Mouse (Mus musculus): ENCODE data around the gene Gabra5. TPM values are rescaled to one million over a fixed set of nuclear protein-coding genes. Genes with fewer than 3 reads are reported as not detected.

Gene Gabra5
- polyA plus RNA-seq, 1 experiment, result not detected

- Histone ChIP-seq H3K27ac (ENCODE audit: insufficient read depth, low read length) (no peak overlapping the region), H3K4me1 (ENCODE audit: control insufficient read depth, insufficient read depth, insufficient read length) (no peaks in the 10 kb centered on the region), H3K4me3 (ENCODE audit: extremely low read depth, insufficient read depth, insufficient read length) (no peak overlapping the region), H3K27me3 (ENCODE audit: control insufficient read depth, insufficient read depth, low read length) (no peaks in the 10 kb centered on the region), H3K36me3 (ENCODE audit: control insufficient read depth, insufficient read depth, low read length) (no peaks in the 10 kb centered on the region)
- DNase-seq (ENCODE audit: low read depth in 1 of 2, low spot score in 2 of 2), result no peak
- WGBS, result 77% methylated on average over 4 of the region's 4 CpGs
- TF ChIP-seq CTCF (IDR thresholded peaks at IDR 0.05; ENCODE audit: extremely low read depth, insufficient read depth, insufficient read length, insufficient replicate concordance), result no peak
- no peak for TF ChIP-seq POLR2A (IDR thresholded peaks at IDR 0.05; ENCODE audit: low read depth, low read length)
Observed at GRCm38 (mm10) chr7:57502809-57503208, 7.0 kb downstream of the Gabra5 start.

- no peaks in the 10 kb centered on the region for H3K4me1 ChIP-seq (ENCODE audit: control insufficient read depth, insufficient read depth, insufficient read length)
- TF ChIP-seq CTCF (IDR thresholded peaks at IDR 0.05; ENCODE audit: extremely low read depth, insufficient read depth, insufficient read length, insufficient replicate concordance), result no peak
- TF ChIP-seq POLR2A (IDR thresholded peaks at IDR 0.05; ENCODE audit: low read depth, low read length), result no peak
- no peak for DNase-seq (ENCODE audit: low read depth in 1 of 2, low spot score in 2 of 2)
- no peak overlapping the region for H3K27ac ChIP-seq (ENCODE audit: insufficient read depth, low read length)
- 70% methylated on average over 4 of the region's 4 CpGs for WGBS
- H3K36me3 ChIP-seq (ENCODE audit: control insufficient read depth, insufficient read depth, low read length), result no peaks in the 10 kb centered on the region
- H3K27me3 ChIP-seq (ENCODE audit: control insufficient read depth, insufficient read depth, low read length), result no peaks in the 10 kb centered on the region
- H3K4me3 ChIP-seq (ENCODE audit: extremely low read depth, insufficient read depth, insufficient read length), result no peak overlapping the region
Observed at GRCm38 (mm10) chr7:57491795-57492194, 18.1 kb downstream of the Gabra5 start.

- no peak for DNase-seq (ENCODE audit: low read depth in 1 of 2, low spot score in 2 of 2)
Observed at GRCm38 (mm10) chr7:57486907-57487306, 23.0 kb downstream of the Gabra5 start.

GRCm38 (mm10) chr7:57482896-57483295 is 27.0 kb downstream of the Gabra5 start:
- H3K36me3 ChIP-seq (ENCODE audit: control insufficient read depth, insufficient read depth, low read length), result no peaks in the 10 kb centered on the region
- no peaks in the 10 kb centered on the region for H3K27me3 ChIP-seq (ENCODE audit: control insufficient read depth, insufficient read depth, low read length)
- DNase-seq (ENCODE audit: low read depth in 1 of 2, low spot score in 2 of 2), result no peak
- no peaks in the 10 kb centered on the region for H3K4me1 ChIP-seq (ENCODE audit: control insufficient read depth, insufficient read depth, insufficient read length)
- no peak overlapping the region for H3K4me3 ChIP-seq (ENCODE audit: extremely low read depth, insufficient read depth, insufficient read length)
- no peak overlapping the region for H3K27ac ChIP-seq (ENCODE audit: insufficient read depth, low read length)
- TF ChIP-seq CTCF (IDR thresholded peaks at IDR 0.05; ENCODE audit: extremely low read depth, insufficient read depth, insufficient read length, insufficient replicate concordance) (no peak), POLR2A (IDR thresholded peaks at IDR 0.05; ENCODE audit: low read depth, low read length) (no peak)

More at GRCm38 (mm10) chr7:57486907-57487306, 23.0 kb downstream of the Gabra5 start:
- 80% methylated on average over 6 of the region's 6 CpGs for whole genome bisulfite sequencing
- no peaks in the 10 kb centered on the region for H3K4me1 ChIP-seq (ENCODE audit: control insufficient read depth, insufficient read depth, insufficient read length)
- no peak overlapping the region for H3K4me3 ChIP-seq (ENCODE audit: extremely low read depth, insufficient read depth, insufficient read length)
- TF ChIP-seq CTCF (IDR thresholded peaks at IDR 0.05; ENCODE audit: extremely low read depth, insufficient read depth, insufficient read length, insufficient replicate concordance), result no peak
- no peak for TF ChIP-seq POLR2A (IDR thresholded peaks at IDR 0.05; ENCODE audit: low read depth, low read length)
- no peaks in the 10 kb centered on the region for H3K27me3 ChIP-seq (ENCODE audit: control insufficient read depth, insufficient read depth, low read length)
- H3K27ac ChIP-seq (ENCODE audit: insufficient read depth, low read length), result no peak overlapping the region
- H3K36me3 ChIP-seq (ENCODE audit: control insufficient read depth, insufficient read depth, low read length), result no peaks in the 10 kb centered on the region

GRCm38 (mm10) chr7:57473811-57474525 is 35.9 kb downstream of the Gabra5 start:
- H3K27ac ChIP-seq (ENCODE audit: insufficient read depth, low read length), result no peak overlapping the region
- DNase-seq (ENCODE audit: low read depth in 1 of 2, low spot score in 2 of 2), result no peak
- 79% methylated on average over 4 of the region's 4 CpGs for WGBS
- no peaks in the 10 kb centered on the region for H3K27me3 ChIP-seq (ENCODE audit: control insufficient read depth, insufficient read depth, low read length)
- H3K4me1 ChIP-seq (ENCODE audit: control insufficient read depth, insufficient read depth, insufficient read length), result no peaks in the 10 kb centered on the region
- TF ChIP-seq CTCF (IDR thresholded peaks at IDR 0.05; ENCODE audit: extremely low read depth, insufficient read depth, insufficient read length, insufficient replicate concordance) (no peak), POLR2A (IDR thresholded peaks at IDR 0.05; ENCODE audit: low read depth, low read length) (no peak)
- H3K4me3 ChIP-seq (ENCODE audit: extremely low read depth, insufficient read depth, insufficient read length), result no peak overlapping the region
- no peaks in the 10 kb centered on the region for H3K36me3 ChIP-seq (ENCODE audit: control insufficient read depth, insufficient read depth, low read length)

- no peaks in the 10 kb centered on the region for H3K4me1 ChIP-seq (ENCODE audit: control insufficient read depth, insufficient read depth, insufficient read length)
- TF ChIP-seq CTCF (IDR thresholded peaks at IDR 0.05; ENCODE audit: extremely low read depth, insufficient read depth, insufficient read length, insufficient replicate concordance) (no peak), POLR2A (IDR thresholded peaks at IDR 0.05; ENCODE audit: low read depth, low read length) (no peak)
- DNase-seq (ENCODE audit: low read depth in 1 of 2, low spot score in 2 of 2), result no peak
- no peak overlapping the region for H3K4me3 ChIP-seq (ENCODE audit: extremely low read depth, insufficient read depth, insufficient read length)
- 95% methylated on average over 1 of the region's 1 CpGs for WGBS
- no peaks in the 10 kb centered on the region for H3K27me3 ChIP-seq (ENCODE audit: control insufficient read depth, insufficient read depth, low read length)
- no peak overlapping the region for H3K27ac ChIP-seq (ENCODE audit: insufficient read depth, low read length)
- H3K36me3 ChIP-seq (ENCODE audit: control insufficient read depth, insufficient read depth, low read length), result no peaks in the 10 kb centered on the region
Observed at GRCm38 (mm10) chr7:57471316-57471715, 38.5 kb downstream of the Gabra5 start.

- no peaks in the 10 kb centered on the region for H3K27me3 ChIP-seq (ENCODE audit: control insufficient read depth, insufficient read depth, low read length)
- WGBS, result 70% methylated on average over 5 of the region's 5 CpGs
- no peak for TF ChIP-seq CTCF (IDR thresholded peaks at IDR 0.05; ENCODE audit: extremely low read depth, insufficient read depth, insufficient read length, insufficient replicate concordance)
- no peak for TF ChIP-seq POLR2A (IDR thresholded peaks at IDR 0.05; ENCODE audit: low read depth, low read length)
- no peak overlapping the region for H3K27ac ChIP-seq (ENCODE audit: insufficient read depth, low read length)
- H3K36me3 ChIP-seq (ENCODE audit: control insufficient read depth, insufficient read depth, low read length), result no peaks in the 10 kb centered on the region
- no peaks in the 10 kb centered on the region for H3K4me1 ChIP-seq (ENCODE audit: control insufficient read depth, insufficient read depth, insufficient read length)
- H3K4me3 ChIP-seq (ENCODE audit: extremely low read depth, insufficient read depth, insufficient read length), result no peak overlapping the region
- DNase-seq (ENCODE audit: low read depth in 1 of 2, low spot score in 2 of 2), result no peak
Observed at GRCm38 (mm10) chr7:57460354-57460753, 49.5 kb downstream of the Gabra5 start.
